Mouse (Mus musculus) CH12.LX (cell line): ENCODE measurements at regions not wholly inside any gene's neighbourhood (a gene's known extent, or its start where the extent isn't known, plus 50 kb on each side); places are given as distances from the start of the nearest gene placed in this dataset.

Experiments used
- CHD2 ChIP-seq: IDR thresholded peaks from 2 replicates; pipeline ENCODE4 v1.6.1; 2011; ENCODE audit warnings: low read length, improper control_type of control experiment
- CTCF ChIP-seq, 2 experiments: IDR thresholded peaks in 1 of 2; conservative IDR thresholded peaks in 1 of 2; 2 replicates each; pipeline ENCODE4 v1.5.1; 2011 to 2012; ENCODE audit warnings: low read depth in 2 of 2, low read length in 2 of 2, improper control_type of control experiment in 1 of 2, inconsistent platforms in 1 of 2, mild to moderate bottlenecking in 1 of 2, moderate library complexity in 1 of 2
- E2F4 ChIP-seq: IDR thresholded peaks from 2 replicates; pipeline ENCODE4 v1.6.1; 2011; ENCODE audit warnings: low read depth, low read length, improper control_type of control experiment; ENCODE audit not compliant: insufficient replicate concordance
- EP300 ChIP-seq: IDR thresholded peaks from 2 replicates; pipeline ENCODE4 v1.6.1; 2011; ENCODE audit warnings: low read length, improper control_type of control experiment
- IRF4 ChIP-seq: IDR thresholded peaks from 2 replicates; pipeline ENCODE4 v1.6.1; 2014; ENCODE audit warnings: low read depth, mild to moderate bottlenecking, inconsistent platforms, low read length, improper control_type of control experiment
- KAT2A ChIP-seq: IDR thresholded peaks from 2 replicates; pipeline ENCODE4 v1.6.1; 2012; ENCODE audit warnings: low read length, improper control_type of control experiment, inconsistent platforms; ENCODE audit not compliant: insufficient replicate concordance
- MAX ChIP-seq: IDR thresholded peaks from 2 replicates; pipeline ENCODE4 v1.6.1; 2011; ENCODE audit warnings: low read length, improper control_type of control experiment
- PAX5 ChIP-seq: IDR thresholded peaks from 2 replicates; pipeline ENCODE4 v1.6.1; 2012; ENCODE audit warnings: low read length, inconsistent platforms, mixed read lengths
- POLR2A ChIP-seq: IDR thresholded peaks from 2 replicates; pipeline ENCODE4 v1.6.1; 2011; ENCODE audit warnings: low read depth, mild to moderate bottlenecking, improper control_type of control experiment, low read length
- POLR2AphosphoS2 ChIP-seq: IDR thresholded peaks from 2 replicates; pipeline ENCODE4 v1.6.1; 2011; ENCODE audit warnings: low read depth, low read length, improper control_type of control experiment
- SMC3 ChIP-seq: IDR thresholded peaks from 2 replicates; pipeline ENCODE4 v1.6.1; 2011; ENCODE audit warnings: low read depth, low read length, improper control_type of control experiment
- TCF12 ChIP-seq: IDR thresholded peaks from 2 replicates; pipeline ENCODE4 v1.6.1; 2014; ENCODE audit warnings: low read depth, mild to moderate bottlenecking, inconsistent platforms, low read length, improper control_type of control experiment
- ZC3H11A ChIP-seq: IDR thresholded peaks from 2 replicates; pipeline ENCODE4 v1.6.1; 2012; ENCODE audit warnings: low read depth, mild to moderate bottlenecking, inconsistent platforms, low read length, improper control_type of control experiment
- ZNF384 ChIP-seq: IDR thresholded peaks from 2 replicates; pipeline ENCODE4 v1.6.1; 2012; ENCODE audit warnings: low read depth, low read length, improper control_type of control experiment, inconsistent platforms

GRCm38 (mm10) chr14:120195218-120195617 is 80.3 kb upstream of the Mbnl2 start:
- TF ChIP-seq KAT2A (no peak), POLR2AphosphoS2 (no peak), SMC3 (no peak), TCF12 (no peak), CTCF (conservative IDR thresholded peaks at IDR 0.05 in 1 of 2, IDR thresholded peaks at IDR 0.05 in 1 of 2; ENCODE audit: low read depth in 2 of 2, low read length in 2 of 2) (no peak), POLR2A (no peak), E2F4 (no peak), ZC3H11A (no peak), ZNF384 (no peak), PAX5 (no peak), IRF4 (no peak), EP300 (no peak), MAX (no peak), CHD2 (no peak)
